Mouse (Mus musculus) liver, adult 2 months (tissue): ENCODE measurements around the gene Dpp7. TPM values are rescaled to one million over a fixed set of nuclear protein-coding genes. Genes with fewer than 3 reads are reported as not detected.
A peak's percentile ranks its signal among the peaks of the same experiment; 100 is the strongest.

Experiments used
- DNase-seq: peaks from one replicate; pipeline ENCODE4 v3.0.0-alpha.2; 2011; ENCODE audit warnings: low read depth, low spot score; ENCODE audit errors: extremely low read depth
- H3K27ac ChIP-seq: fragments of 200-500 bp; replicated peaks from 2 replicates; pipeline ENCODE4 v1.5.1; 2012; ENCODE audit warnings: low read depth, mild to moderate bottlenecking, control low read depth, inconsistent platforms, low read length; ENCODE audit not compliant: insufficient read depth
- H3K27me3 ChIP-seq: fragments of 200-500 bp; 2 replicates; pipeline ENCODE4 v1.6.1; 2012; ENCODE audit warnings: mild to moderate bottlenecking, moderate library complexity, low read length, inconsistent platforms; ENCODE audit not compliant: control insufficient read depth, insufficient read depth
- H3K36me3 ChIP-seq: fragments of 200-500 bp; 2 replicates; pipeline ENCODE4 v1.6.1; 2012; ENCODE audit warnings: low read length, inconsistent platforms; ENCODE audit not compliant: control insufficient read depth, insufficient read depth
- H3K4me1 ChIP-seq: fragments of 200-500 bp; 2 replicates; pipeline ENCODE4 v1.6.1; 2011; ENCODE audit warnings: low read length; ENCODE audit not compliant: control insufficient read depth, insufficient read depth
- H3K4me3 ChIP-seq: fragments of 200-500 bp; 2 replicates; pipeline ENCODE4 v1.5.1; 2011; ENCODE audit warnings: low read depth, mild to moderate bottlenecking, control low read depth, low read length, moderate library complexity; ENCODE audit not compliant: insufficient read depth
- H3K79me2 ChIP-seq: fragments of 200-500 bp; 2 replicates; pipeline ENCODE4 v1.6.1; 2012; ENCODE audit warnings: inconsistent platforms, mild to moderate bottlenecking, low read length, moderate library complexity; ENCODE audit not compliant: control insufficient read depth, insufficient read depth
- H3K9ac ChIP-seq: fragments of 200-500 bp; 2 replicates; pipeline ENCODE4 v1.6.1; 2012; ENCODE audit warnings: low read depth, mild to moderate bottlenecking, control low read depth, inconsistent platforms, low read length
- CTCF ChIP-seq: fragments of 200-500 bp; IDR thresholded peaks from 2 replicates; pipeline ENCODE4 v1.5.1; 2011; ENCODE audit warnings: low read depth, low read length, control low read depth
- POLR2A ChIP-seq: fragments of 200-500 bp; IDR thresholded peaks from 2 replicates; pipeline ENCODE4 v1.6.1; 2011; ENCODE audit warnings: low read length, control low read depth; ENCODE audit not compliant: insufficient read depth; ENCODE audit errors: extremely low read depth
- WGBS: fragments of 180-500 bp; shearing (Covaris S2); methylation state at CpG from one replicate; pipeline ENCODE4 v1.1.7; 2018; 5-methylcytosine and 5-hydroxymethylcytosine counted together
- polyA plus RNA-seq: library from polyadenylated mRNA; depleted of rRNA; stranded (reverse); fragments of >200 nt; gene quantifications from 2 replicates; pipeline ENCODE4 v1.2.3, GENCODE M21; 2012
- total RNA-seq: library from RNA; depleted of rRNA; stranded (reverse); fragments of >200 nt; gene quantifications from 2 replicates; pipeline ENCODE4 v1.2.3, GENCODE M21; 2014

Gene Dpp7
- total and polyA plus RNA-seq, 2 experiments, result 26.9 to 45.1 TPM

GRCm38 (mm10) chr2:25328440-25328839 is 27.7 kb downstream of the Dpp7 start:
- WGBS, result 41% methylated on average over 7 of the region's 7 CpGs
- TF ChIP-seq CTCF, result peak; percentile 40
- no peak for TF ChIP-seq POLR2A
- no peak overlapping the region for H3K4me3 ChIP-seq
- H3K9ac ChIP-seq, result no peak overlapping the region
- peaks cover 5% of the 10 kb centered on the region; the same call in 1 of the 2 replicates for H3K79me2 ChIP-seq
- no peak overlapping the region for H3K27ac ChIP-seq
- peak; percentile 27 for DNase-seq
- H3K4me1 ChIP-seq, result peaks cover 4% of the 10 kb centered on the region; the same call in 1 of the 2 replicates
- H3K36me3 ChIP-seq, result no peaks in the 10 kb centered on the region
- H3K27me3 ChIP-seq, result no peaks in the 10 kb centered on the region

GRCm38 (mm10) chr2:25326036-25326435 is 30.1 kb downstream of the Dpp7 start:
- WGBS, result 55% methylated on average over 2 of the region's 2 CpGs
- TF ChIP-seq CTCF, result no peak
- no peak for TF ChIP-seq POLR2A
- DNase-seq, result no peak
- H3K9ac ChIP-seq, result no peak overlapping the region
- H3K27ac ChIP-seq, result no peak overlapping the region
- H3K36me3 ChIP-seq, result no peaks in the 10 kb centered on the region
- no peaks in the 10 kb centered on the region for H3K4me1 ChIP-seq
- H3K27me3 ChIP-seq, result no peaks in the 10 kb centered on the region
- H3K79me2 ChIP-seq, result no peaks in the 10 kb centered on the region
- no peak overlapping the region for H3K4me3 ChIP-seq

- Histone ChIP-seq H3K4me1 (no peaks in the 10 kb centered on the region), H3K79me2 (no peaks in the 10 kb centered on the region), H3K9ac (no peak overlapping the region), H3K4me3 (no peak overlapping the region), H3K27ac (no peak overlapping the region), H3K27me3 (peaks cover 10% of the 10 kb centered on the region), H3K36me3 (no peaks in the 10 kb centered on the region)
- WGBS, result 40% methylated on average over 2 of the region's 2 CpGs
- TF ChIP-seq CTCF (no peak), POLR2A (no peak)
- DNase-seq, result no peak
Observed at GRCm38 (mm10) chr2:25320084-25320483, 36.1 kb downstream of the Dpp7 start.

- TF ChIP-seq POLR2A (no peak), CTCF (no peak)
- no peak for DNase-seq
- H3K79me2 ChIP-seq, result no peaks in the 10 kb centered on the region
- H3K27ac ChIP-seq, result no peak within 1 kb of the TSS
- H3K36me3 ChIP-seq, result no peaks in the 10 kb centered on the region
- H3K4me3 ChIP-seq, result no peak within 1 kb of the TSS
- no peak within 1 kb of the TSS for H3K9ac ChIP-seq
- 9% methylated on average over 58 of the region's 58 CpGs for WGBS
- H3K27me3 ChIP-seq, result peaks cover 10% of the 10 kb centered on the region
- H3K4me1 ChIP-seq, result no peaks in the 10 kb centered on the region
Observed at GRCm38 (mm10) chr2:25318971-25319773, 37.0 kb downstream of the Dpp7 start, which contains the start of gene Grin1. TSS of gene Grin1 (minus strand) at chr2:25319187.

- Histone ChIP-seq H3K79me2 (no peaks in the 10 kb centered on the region), H3K27me3 (peaks cover 10% of the 10 kb centered on the region), H3K36me3 (no peaks in the 10 kb centered on the region), H3K9ac (no peak overlapping the region), H3K27ac (no peak overlapping the region), H3K4me1 (no peaks in the 10 kb centered on the region), H3K4me3 (no peak overlapping the region)
- TF ChIP-seq CTCF, result no peak
- no peak for TF ChIP-seq POLR2A
- 7% methylated on average over 31 of the region's 31 CpGs for WGBS
- no peak for DNase-seq
Observed at GRCm38 (mm10) chr2:25318119-25318966, 37.8 kb downstream of the Dpp7 start.

GRCm38 (mm10) chr2:25311491-25311891 is 44.7 kb downstream of the Dpp7 start:
- Histone ChIP-seq H3K9ac (no peak overlapping the region), H3K36me3 (no peaks in the 10 kb centered on the region), H3K79me2 (no peaks in the 10 kb centered on the region), H3K27ac (no peak overlapping the region), H3K27me3 (peaks cover 9% of the 10 kb centered on the region), H3K4me1 (no peaks in the 10 kb centered on the region), H3K4me3 (no peak overlapping the region)
- DNase-seq, result no peak
- no peak for TF ChIP-seq POLR2A
- WGBS, result 4% methylated on average over 11 of the region's 11 CpGs
